Mouse (Mus musculus): ENCODE results near the gene Il31. TPM values are rescaled to one million over a fixed set of nuclear protein-coding genes. Genes with fewer than 3 reads are reported as not detected.

Il31 gene
- polyA plus RNA-seq (2016; fragmentation: Nextera tagmentation; extraction: Ambion mirVana): not detected in 2 replicates

DNA sequence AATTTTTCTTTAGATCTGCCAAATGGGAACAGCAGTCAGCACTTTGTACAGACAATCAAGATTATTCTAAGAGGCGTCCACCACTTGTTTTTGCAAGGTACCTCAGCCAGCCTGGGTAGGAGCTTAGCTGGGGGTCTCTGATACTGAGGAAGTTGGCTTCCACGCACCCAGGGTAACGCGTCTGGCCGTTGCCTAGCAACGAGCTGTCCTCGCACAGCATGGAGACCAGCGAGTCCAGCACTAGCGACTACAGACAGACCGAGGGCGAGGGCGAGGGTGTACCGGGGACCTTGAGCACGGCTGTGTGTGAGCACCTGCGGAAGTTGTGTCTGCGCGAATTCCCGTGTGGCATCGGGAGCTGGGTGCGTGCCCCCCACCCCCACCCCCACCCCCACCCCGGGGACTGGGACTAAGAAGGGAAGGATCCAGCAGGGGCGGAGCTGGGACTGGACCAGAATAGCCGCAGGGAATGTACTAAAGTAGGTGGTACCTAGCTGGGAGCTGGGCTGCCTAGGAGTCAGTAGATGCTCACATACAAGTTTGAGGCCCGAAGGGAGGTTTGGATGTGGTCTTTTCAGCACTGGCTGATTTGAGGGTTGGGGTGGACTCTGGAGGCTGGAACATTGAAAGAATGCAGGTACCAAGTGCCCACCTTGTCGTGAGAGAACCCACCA, at the start of gene Il31, which contains the start of gene Lrrc43:
Gene Il31 (minus strand): TSS at position 378 of the 674 bp plus-strand sequence.
Gene Lrrc43 (plus strand): TSS at position 194 of the 674 bp plus-strand sequence.
- WGBS: 6% methylated on average over 25 of the region's 25 CpGs
- ATAC-seq (ENCODE audit: low FRiP score): peak; percentile 69
- Histone ChIP-seq H3K36me3 (replicated peaks) (no peaks in the 10 kb centered on the region), H3K9ac (peak within 1 kb of the TSS; percentile 33; the same call in 1 of the 2 replicates), H3K27ac (no peak within 1 kb of the TSS), H3K4me2 (peak within 1 kb of the TSS; percentile 56), H3K4me3 (replicated peaks) (peak within 1 kb of the TSS; percentile 25), H3K9me3 (no peaks in the 10 kb centered on the region), H3K27me3 (peaks cover 8% of the 10 kb centered on the region; the same call in 1 of the 2 replicates), H3K4me1 (peaks cover 8% of the 10 kb centered on the region)

- H3K9ac ChIP-seq: no peak overlapping the region
- H3K27me3 ChIP-seq: no peaks in the 10 kb centered on the region
- H3K4me1 ChIP-seq: no peaks in the 10 kb centered on the region
- H3K36me3 ChIP-seq (replicated peaks): peaks cover 82% of the 10 kb centered on the region
- 92% methylated on average over 10 of the region's 10 CpGs for WGBS
- no peak overlapping the region for H3K27ac ChIP-seq
- ATAC-seq (ENCODE audit: low FRiP score): no peak
- no peaks in the 10 kb centered on the region for H3K9me3 ChIP-seq
- no peak overlapping the region for H3K4me3 ChIP-seq (replicated peaks)
- no peak overlapping the region for H3K4me2 ChIP-seq
These were observed 44.5 kb upstream of the Il31 start for GRCm38 (mm10) chr5:123533801-123534200.

GRCm38 (mm10) chr5:123530056-123530455, 40.8 kb upstream of the Il31 start:
- H3K27ac ChIP-seq: no peak overlapping the region
- H3K36me3 ChIP-seq (replicated peaks): peaks cover 71% of the 10 kb centered on the region
- H3K9ac ChIP-seq: no peak overlapping the region
- no peaks in the 10 kb centered on the region for H3K4me1 ChIP-seq
- no peaks in the 10 kb centered on the region for H3K27me3 ChIP-seq
- H3K4me3 ChIP-seq (replicated peaks): no peak overlapping the region
- no peak overlapping the region for H3K4me2 ChIP-seq
- WGBS: 91% methylated on average over 8 of the region's 8 CpGs
- H3K9me3 ChIP-seq: no peaks in the 10 kb centered on the region
- no peak for ATAC-seq (ENCODE audit: low FRiP score)

DNA sequence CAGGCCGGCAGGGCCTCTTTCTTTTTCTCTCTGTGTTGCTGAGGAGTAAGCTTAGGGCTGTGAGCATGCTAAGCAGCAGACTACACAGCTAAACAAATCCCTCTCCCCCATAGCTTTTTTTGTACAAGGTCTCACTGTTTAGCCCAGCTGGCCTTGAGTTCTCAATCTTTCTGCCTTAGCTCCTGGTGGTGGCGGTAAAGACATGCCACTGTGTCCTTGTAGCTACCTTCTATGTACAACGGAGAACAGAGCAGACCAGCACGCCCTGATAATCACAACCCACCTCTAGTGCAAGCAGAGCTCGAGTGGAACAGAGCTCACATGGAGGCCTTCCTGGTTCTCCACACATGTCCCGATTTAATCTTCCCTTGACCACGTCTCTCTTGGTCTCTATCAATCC, 39.4 kb upstream of the Il31 start:
- no peaks in the 10 kb centered on the region for H3K9me3 ChIP-seq
- no peak overlapping the region for H3K4me3 ChIP-seq (replicated peaks)
- no peak overlapping the region for H3K27ac ChIP-seq
- ATAC-seq (ENCODE audit: low FRiP score): no peak
- WGBS: 81% methylated on average over 7 of the region's 7 CpGs
- no peak overlapping the region for H3K9ac ChIP-seq
- H3K4me1 ChIP-seq: peaks cover 7% of the 10 kb centered on the region
- H3K4me2 ChIP-seq: no peak overlapping the region
- H3K36me3 ChIP-seq (replicated peaks): peaks cover 58% of the 10 kb centered on the region
- no peaks in the 10 kb centered on the region for H3K27me3 ChIP-seq

- Histone ChIP-seq H3K9me3 (no peaks in the 10 kb centered on the region), H3K36me3 (replicated peaks) (peaks cover 31% of the 10 kb centered on the region), H3K4me3 (replicated peaks) (no peak overlapping the region), H3K9ac (no peak overlapping the region), H3K4me2 (no peak overlapping the region), H3K27me3 (no peaks in the 10 kb centered on the region), H3K4me1 (peaks cover 32% of the 10 kb centered on the region), H3K27ac (no peak overlapping the region)
- 92% methylated on average over 9 of the region's 9 CpGs for WGBS
- ATAC-seq (ENCODE audit: low FRiP score): no peak
These were observed 36.7 kb upstream of the Il31 start for GRCm38 (mm10) chr5:123525916-123526495.

GRCm38 (mm10) chr5:123525281-123525680, 36.0 kb upstream of the Il31 start, which contains the start of gene Gm49027:
TSS of gene Gm49027 (minus strand) at chr5:123525488.
- peak within 1 kb of the TSS; percentile 93 for H3K4me3 ChIP-seq (replicated peaks)
- WGBS: 87% methylated on average over 7 of the region's 7 CpGs
- peak within 1 kb of the TSS; percentile 86 for H3K4me2 ChIP-seq
- H3K27ac ChIP-seq: peak within 1 kb of the TSS; percentile 47; the same call in 1 of the 2 replicates
- H3K27me3 ChIP-seq: no peaks in the 10 kb centered on the region
- peak within 1 kb of the TSS; percentile 59 for H3K9ac ChIP-seq
- no peaks in the 10 kb centered on the region for H3K9me3 ChIP-seq
- ATAC-seq (ENCODE audit: low FRiP score): no peak
- H3K4me1 ChIP-seq: peaks cover 32% of the 10 kb centered on the region
- peaks cover 24% of the 10 kb centered on the region for H3K36me3 ChIP-seq (replicated peaks)

GRCm38 (mm10) chr5:123524393-123524750, 35.1 kb upstream of the Il31 start:
- H3K36me3 ChIP-seq (replicated peaks): peaks cover 22% of the 10 kb centered on the region
- peak overlapping the region; percentile 86 for H3K4me2 ChIP-seq
- peak overlapping the region; percentile 93 for H3K4me3 ChIP-seq (replicated peaks)
- ATAC-seq (ENCODE audit: low FRiP score): peak; percentile 94
- WGBS: 0% methylated on average over 23 of the region's 27 CpGs
- no peaks in the 10 kb centered on the region for H3K9me3 ChIP-seq
- H3K27me3 ChIP-seq: no peaks in the 10 kb centered on the region
- peaks cover 32% of the 10 kb centered on the region for H3K4me1 ChIP-seq
- peak overlapping the region; percentile 47; the same call in 1 of the 2 replicates for H3K27ac ChIP-seq
- H3K9ac ChIP-seq: peak overlapping the region; percentile 59

- under 1% methylated on average over 82 of the region's 82 CpGs for WGBS
- peak; percentile 98 for ATAC-seq (ENCODE audit: low FRiP score)
- Histone ChIP-seq H3K9ac (peak within 1 kb of the TSS; percentile 81), H3K36me3 (replicated peaks) (peaks cover 22% of the 10 kb centered on the region), H3K4me3 (replicated peaks) (peak within 1 kb of the TSS; percentile 93), H3K4me2 (peak within 1 kb of the TSS; percentile 86), H3K9me3 (no peaks in the 10 kb centered on the region), H3K4me1 (peaks cover 32% of the 10 kb centered on the region), H3K27me3 (no peaks in the 10 kb centered on the region), H3K27ac (peak within 1 kb of the TSS; percentile 65)
These were observed 34.6 kb upstream of the Il31 start, which contains the start of gene Diablo for GRCm38 (mm10) chr5:123523692-123524392. TSS of gene Diablo (minus strand) at chr5:123524176.

DNA sequence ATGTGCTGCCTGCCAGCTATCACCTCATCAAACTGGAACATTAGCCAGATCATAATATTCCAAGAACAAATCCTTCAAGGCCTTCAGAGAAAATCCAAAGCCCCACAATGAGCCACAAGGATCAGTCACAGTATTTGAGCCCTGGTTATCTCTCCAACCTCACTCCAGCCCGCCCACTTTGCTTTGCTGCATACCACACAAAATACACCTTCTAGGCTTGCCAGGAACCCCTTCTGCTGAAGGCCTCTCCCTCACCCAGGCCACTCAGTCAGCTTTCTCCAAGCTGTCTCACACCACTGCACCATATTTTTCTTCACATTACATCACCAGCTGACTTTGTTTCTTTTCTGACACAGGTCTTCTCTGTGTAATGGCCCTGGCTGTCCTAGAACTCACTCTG, 32.9 kb upstream of the Il31 start:
- no peak for ATAC-seq (ENCODE audit: low FRiP score)
- Histone ChIP-seq H3K4me1 (peaks cover 32% of the 10 kb centered on the region), H3K36me3 (replicated peaks) (peaks cover 29% of the 10 kb centered on the region), H3K27ac (no peak overlapping the region), H3K9me3 (no peaks in the 10 kb centered on the region), H3K9ac (no peak overlapping the region), H3K27me3 (no peaks in the 10 kb centered on the region), H3K4me3 (replicated peaks) (no peak overlapping the region), H3K4me2 (no peak overlapping the region)
- WGBS: 74% methylated on average over 1 of the region's 1 CpGs

DNA sequence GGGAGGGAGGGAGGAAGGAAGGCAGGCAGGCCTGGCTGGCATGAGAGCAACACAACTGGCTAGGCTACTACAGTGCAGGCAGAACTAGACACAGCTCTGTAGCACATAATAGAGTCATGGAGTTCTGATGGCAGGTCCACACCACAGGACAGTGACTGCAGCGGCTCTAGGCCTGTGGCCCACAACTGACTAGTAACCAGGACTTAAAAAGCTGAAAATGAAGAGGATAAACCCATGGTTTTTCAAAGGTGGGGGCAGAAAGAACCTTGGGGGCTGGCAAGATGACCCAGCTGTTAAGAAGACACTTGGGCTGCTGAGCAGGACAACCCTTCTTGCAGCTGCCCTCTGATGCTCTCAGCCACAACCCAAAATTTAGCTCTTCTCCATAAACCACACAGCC, 32.3 kb upstream of the Il31 start:
- no peak overlapping the region for H3K4me3 ChIP-seq (replicated peaks)
- 96% methylated on average over 1 of the region's 1 CpGs for WGBS
- peaks cover 32% of the 10 kb centered on the region for H3K4me1 ChIP-seq
- peaks cover 34% of the 10 kb centered on the region for H3K36me3 ChIP-seq (replicated peaks)
- no peaks in the 10 kb centered on the region for H3K27me3 ChIP-seq
- H3K9ac ChIP-seq: no peak overlapping the region
- H3K27ac ChIP-seq: no peak overlapping the region
- no peaks in the 10 kb centered on the region for H3K9me3 ChIP-seq
- ATAC-seq (ENCODE audit: low FRiP score): no peak
- no peak overlapping the region for H3K4me2 ChIP-seq

- peaks cover 32% of the 10 kb centered on the region for H3K4me1 ChIP-seq
- no peaks in the 10 kb centered on the region for H3K9me3 ChIP-seq
- no peaks in the 10 kb centered on the region for H3K27me3 ChIP-seq
- no peak overlapping the region for H3K4me3 ChIP-seq (replicated peaks)
- H3K9ac ChIP-seq: no peak overlapping the region
- H3K36me3 ChIP-seq (replicated peaks): peaks cover 44% of the 10 kb centered on the region
- 87% methylated on average over 9 of the region's 9 CpGs for WGBS
- no peak for ATAC-seq (ENCODE audit: low FRiP score)
- H3K4me2 ChIP-seq: no peak overlapping the region
- no peak overlapping the region for H3K27ac ChIP-seq
These were observed 31.4 kb upstream of the Il31 start for GRCm38 (mm10) chr5:123520666-123521065.

DNA sequence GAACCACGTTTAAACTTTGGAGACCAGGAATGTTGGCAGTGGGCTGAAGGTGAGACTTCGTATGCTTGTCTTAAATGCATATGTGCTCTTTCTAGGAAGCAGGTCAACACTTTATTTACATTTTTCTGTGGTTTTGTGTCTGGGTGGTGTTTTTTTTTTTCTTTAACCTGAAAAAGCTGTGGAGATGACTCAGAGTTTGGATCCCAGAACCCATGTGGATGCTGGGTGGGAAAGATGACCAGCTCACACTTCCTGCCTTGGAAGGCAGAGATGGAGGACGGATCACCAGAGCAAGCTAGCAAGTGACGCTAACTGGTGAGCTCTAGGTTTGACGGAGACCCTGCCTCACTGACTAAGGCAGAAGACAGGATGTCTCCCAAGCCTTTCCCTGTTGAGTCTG, 25.6 kb upstream of the Il31 start:
- Histone ChIP-seq H3K4me3 (replicated peaks) (no peak overlapping the region), H3K4me1 (no peaks in the 10 kb centered on the region), H3K9ac (no peak overlapping the region), H3K36me3 (replicated peaks) (peaks cover 80% of the 10 kb centered on the region), H3K27me3 (no peaks in the 10 kb centered on the region), H3K9me3 (no peaks in the 10 kb centered on the region), H3K27ac (no peak overlapping the region), H3K4me2 (no peak overlapping the region)
- ATAC-seq (ENCODE audit: low FRiP score): no peak
- WGBS: 91% methylated on average over 5 of the region's 5 CpGs

Measured in forebrain, embryonic 12.5 days (tissue).